Mouse (Mus musculus) heart, adult 8-10 months (tissue): Measurements from ENCODE around the gene Cops7b. TPM values are rescaled to one million over a fixed set of nuclear protein-coding genes. Genes with fewer than 3 reads are reported as not detected.
A peak's percentile ranks its signal among the peaks of the same experiment; 100 is the strongest.

Experiments used
- DNase-seq: peaks from one replicate; pipeline ENCODE4 v3.0.0; 2022; ENCODE audit warnings: low spot score
- total RNA-seq, 4 experiments: library from RNA; stranded (reverse); gene quantifications; 2 replicates each; pipeline ENCODE4 v1.2.4; 2022

The Cops7b gene
- total RNA-seq, 4 experiments from 2014 or later, result 9.4 to 11.0 (median 10.6) TPM

DNA sequence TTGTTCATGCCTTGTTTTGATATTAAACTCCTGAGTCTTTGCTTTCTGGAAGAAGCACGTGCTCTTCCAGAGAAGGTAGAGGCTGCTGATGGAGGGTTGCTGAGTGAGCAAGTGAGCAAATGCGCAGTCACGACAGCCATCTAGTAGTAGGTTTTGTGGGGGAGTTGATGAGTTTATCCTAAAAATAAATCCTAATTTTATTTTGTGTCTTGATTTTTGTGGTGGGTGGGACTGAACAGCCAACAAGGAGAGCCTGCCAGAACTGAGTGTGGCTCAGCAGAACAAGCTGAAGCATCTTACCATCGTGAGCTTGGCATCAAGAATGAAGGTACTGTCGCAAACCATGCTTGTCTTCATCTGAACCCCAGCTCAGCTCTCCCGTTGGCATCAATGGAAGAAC, 13.8 kb downstream of the Cops7b start:
- no peak for DNase-seq

GRCm38 (mm10) chr1:86598516-86598915, 15.8 kb downstream of the Cops7b start:
- no peak for DNase-seq

DNA sequence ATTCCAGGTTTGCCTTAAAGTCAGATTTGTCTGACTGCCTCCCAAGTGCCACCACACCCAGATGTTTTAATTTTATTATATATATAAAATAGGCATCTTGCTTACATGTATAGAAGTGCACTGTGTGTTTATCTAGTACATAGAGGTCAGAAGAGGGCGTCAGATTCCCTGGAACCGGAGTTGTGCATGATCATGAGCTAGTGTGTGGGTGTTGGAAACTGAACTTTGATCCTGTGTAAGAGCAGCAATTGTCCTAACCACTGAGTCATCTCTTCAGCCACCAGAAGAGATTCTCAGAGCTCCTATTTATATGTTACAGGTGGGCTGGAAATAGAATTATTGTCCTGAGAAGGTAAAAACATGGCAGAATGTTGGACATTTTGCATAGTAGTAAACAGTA, 17.4 kb downstream of the Cops7b start:
- no peak for DNase-seq

GRCm38 (mm10) chr1:86610954-86611353, 28.2 kb downstream of the Cops7b start:
- no peak for DNase-seq

DNA sequence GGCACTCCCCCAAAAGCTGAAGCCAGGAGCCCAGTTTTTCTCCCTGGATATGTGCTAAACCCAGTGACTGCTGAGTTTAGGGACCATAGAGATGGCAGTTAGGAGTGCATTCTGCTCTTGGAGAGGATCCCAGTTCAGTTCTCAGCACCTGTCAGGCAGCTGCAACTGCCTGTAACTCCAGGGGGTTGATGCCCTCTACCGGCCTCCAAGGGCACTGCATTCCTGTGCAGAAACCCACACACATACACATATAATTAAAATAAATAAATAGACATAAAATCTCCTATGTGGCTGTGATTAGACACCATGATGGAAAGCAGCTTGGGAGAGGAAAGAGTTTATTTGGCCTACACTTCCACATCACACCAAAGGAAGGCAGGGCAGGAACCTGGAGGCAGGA, 29.4 kb downstream of the Cops7b start:
- DNase-seq, result no peak

- peak; percentile 9 for DNase-seq
Observed at GRCm38 (mm10) chr1:86614269-86614668, 31.6 kb downstream of the Cops7b start.

DNA sequence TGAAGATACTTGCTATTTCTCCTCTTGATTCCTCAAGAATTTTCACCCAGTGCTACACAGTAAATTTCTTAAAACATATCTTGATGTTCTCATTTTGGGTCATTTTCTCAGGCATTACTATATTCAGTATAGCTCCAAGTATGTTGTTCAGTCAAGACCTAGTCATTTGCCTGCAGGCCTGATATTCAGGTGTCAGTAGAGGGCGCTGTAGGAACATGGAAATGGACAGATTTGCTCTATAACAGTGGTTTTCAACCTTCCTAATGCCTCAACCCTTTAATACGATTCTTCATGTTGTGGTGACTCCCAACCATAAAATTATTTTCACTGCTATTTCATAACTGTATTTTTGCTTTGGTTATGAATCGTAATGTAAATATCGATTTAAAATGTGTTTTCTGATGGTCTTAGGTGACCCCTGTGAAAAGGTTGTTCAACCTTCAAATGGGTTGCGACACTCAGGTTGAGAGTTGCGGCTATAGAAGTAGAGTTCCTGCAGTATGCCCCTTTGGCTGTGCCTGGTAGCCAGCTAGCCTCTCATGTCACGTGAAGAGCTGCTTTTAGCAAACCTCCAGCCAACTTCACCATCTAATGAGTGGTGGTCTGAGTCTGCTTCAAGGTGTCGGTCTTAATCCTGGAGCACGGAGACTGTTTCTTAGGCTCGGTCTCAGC, 35.9 kb downstream of the Cops7b start:
- peak; percentile 51 for DNase-seq

DNA sequence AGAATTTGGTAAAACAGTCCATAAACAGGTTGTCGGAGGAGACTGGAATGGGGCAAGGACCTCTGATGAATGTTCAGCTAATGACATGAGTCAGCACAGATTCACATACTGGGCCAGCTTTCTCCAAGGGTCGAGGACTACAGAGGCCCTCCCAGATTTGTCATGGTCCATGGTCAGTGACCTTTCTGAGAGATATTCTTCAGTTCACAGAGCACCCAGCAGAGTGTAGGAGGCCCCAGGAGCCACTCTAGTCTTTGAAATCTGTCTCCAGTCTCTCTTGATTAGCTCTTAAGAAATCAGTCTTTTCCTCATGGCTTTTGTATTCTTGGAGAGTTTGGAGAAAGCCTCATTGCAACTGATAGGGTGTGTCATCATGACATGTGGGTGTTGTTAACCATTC, 39.6 kb downstream of the Cops7b start:
- DNase-seq, result no peak

- no peak for DNase-seq
Observed at GRCm38 (mm10) chr1:86623001-86624000, 40.6 kb downstream of the Cops7b start.

DNA sequence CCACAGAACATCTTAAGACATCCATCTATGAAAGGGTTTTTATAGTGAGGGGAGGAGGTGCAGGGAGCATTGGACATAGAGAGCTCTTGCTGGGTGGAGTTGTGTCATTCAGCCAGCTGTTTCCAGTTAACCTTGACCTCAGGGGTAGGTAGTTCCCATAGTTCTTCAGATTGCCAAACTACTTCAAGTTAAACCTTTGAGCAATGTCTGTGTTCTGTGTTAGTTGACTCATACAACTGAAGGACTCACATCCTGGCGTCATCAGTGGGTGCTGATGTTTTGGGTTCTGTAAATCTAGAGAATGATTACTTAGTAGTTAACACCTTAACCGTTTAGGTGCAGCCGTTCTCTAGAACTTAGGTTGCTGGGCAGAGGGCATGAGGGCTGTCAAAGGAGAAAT, 45.6 kb downstream of the Cops7b start:
- no peak for DNase-seq

- DNase-seq, result no peak
Observed at GRCm38 (mm10) chr1:86629936-86630335, 47.2 kb downstream of the Cops7b start.

DNA sequence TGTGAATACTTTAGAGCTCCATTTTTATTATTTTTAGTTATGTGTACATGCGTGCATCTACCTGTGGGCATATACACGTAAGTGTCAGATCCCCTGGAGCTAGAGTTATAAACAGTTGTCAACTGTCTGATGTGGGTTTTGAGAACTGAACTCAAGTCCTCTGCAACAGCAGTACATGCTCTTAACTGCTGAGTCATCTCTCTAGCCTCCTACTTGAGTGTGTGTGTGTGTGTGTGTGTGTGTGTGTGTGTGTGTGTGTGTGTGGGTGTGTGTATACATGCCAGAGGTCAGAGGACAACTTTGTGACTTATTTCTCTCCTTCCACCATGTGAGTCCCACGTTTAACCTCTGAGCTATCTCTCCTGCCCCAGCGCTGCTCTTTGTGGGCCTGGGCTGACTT, 47.8 kb downstream of the Cops7b start:
- DNase-seq, result no peak

DNA sequence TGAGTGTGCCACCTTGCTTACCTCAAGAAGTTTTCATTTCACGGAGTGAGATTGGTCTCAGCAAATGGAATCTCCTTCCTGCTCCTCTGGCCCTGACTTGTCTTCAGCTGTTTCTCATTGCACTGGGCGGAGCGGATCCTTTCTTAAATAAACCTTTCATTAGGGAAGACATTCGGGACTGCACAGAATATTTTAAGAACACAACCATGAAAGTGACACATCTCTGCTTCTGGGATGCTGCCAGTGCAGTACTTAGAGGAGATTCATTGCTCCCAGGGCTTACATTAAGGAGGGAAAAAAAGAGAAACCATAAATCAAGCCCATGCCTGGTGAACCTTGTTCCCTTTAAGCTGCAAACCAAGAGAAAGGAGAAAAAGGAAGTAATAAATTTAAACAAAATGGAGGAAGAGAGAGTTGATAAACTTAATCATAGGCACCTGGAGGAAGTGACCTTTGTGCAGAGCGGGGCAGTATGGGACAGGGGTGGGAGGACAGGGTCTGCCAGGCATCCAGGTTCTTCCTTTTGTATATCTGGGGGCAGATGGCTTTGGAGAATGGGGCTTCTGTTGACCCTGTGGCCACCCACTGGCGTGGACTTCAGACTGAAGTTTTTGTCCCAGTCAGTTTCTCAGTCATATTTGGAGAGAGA, 50.2 kb downstream of the Cops7b start:
- no peak for DNase-seq

- DNase-seq, result no peak
Observed at GRCm38 (mm10) chr1:86633434-86633833, 50.7 kb downstream of the Cops7b start.

- no peak for DNase-seq
Observed at GRCm38 (mm10) chr1:86633840-86634750, 51.4 kb downstream of the Cops7b start.

DNA sequence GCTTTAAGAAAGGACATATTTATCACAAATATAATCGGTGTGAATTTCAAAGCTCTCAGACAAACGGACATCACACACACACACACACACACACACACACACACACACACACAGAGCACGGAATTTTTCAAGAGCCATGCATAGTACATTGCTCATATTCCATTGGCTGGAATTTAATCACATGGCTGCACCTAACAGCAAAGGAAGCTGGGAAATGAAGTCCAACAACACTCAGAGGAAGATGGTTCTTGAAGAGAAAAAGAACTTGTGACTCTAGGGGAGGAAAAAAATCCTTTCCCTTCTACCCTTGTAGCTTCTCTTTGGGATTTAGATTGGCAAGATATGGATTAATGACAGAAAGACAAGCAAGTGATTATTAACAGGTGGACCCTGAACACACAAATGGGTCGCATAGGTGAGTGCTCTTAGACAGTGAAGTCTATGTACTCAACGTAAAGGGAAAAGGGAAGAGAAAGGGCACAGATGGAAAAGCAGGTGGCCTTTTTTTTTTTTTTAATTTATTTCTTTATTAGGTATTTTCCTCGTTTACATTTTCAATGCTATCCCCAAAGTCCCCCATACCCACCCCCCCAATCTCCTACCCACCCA, 52.2 kb downstream of the Cops7b start:
- DNase-seq, result no peak

DNA sequence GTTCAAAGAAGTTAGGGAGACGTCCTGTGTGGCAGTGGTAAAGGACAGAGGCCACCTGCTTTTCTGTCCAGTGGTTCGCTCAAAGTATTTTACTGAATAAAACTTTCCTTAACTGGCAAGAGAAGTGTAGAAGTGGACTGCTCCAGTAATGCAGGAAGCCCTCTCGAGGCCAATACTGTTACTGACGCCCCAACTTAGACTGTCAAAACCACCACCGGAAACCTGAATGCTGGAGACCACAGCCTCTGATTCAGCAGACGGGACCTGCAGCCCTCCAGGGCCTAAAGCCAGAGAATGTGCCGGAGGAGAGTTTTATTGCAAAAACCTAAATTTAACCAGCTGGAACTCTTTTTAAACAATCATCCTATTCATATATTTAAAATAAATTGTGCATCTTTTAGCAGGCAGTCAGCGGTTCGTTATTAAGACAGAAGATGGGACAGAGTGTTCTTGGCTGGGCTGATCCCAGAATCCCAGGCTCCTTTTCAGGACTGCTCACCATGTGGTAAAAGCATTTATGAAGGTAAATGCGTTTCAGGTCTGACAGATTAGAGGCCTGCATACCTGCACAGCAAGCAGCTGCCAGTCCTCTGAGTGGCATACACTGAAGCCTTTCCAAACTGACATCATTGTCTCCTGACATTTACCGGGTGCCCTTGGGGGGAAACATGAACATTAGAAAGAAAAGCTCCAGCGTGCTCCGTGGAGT, 60.6 kb downstream of the Cops7b start:
- DNase-seq, result no peak

DNA sequence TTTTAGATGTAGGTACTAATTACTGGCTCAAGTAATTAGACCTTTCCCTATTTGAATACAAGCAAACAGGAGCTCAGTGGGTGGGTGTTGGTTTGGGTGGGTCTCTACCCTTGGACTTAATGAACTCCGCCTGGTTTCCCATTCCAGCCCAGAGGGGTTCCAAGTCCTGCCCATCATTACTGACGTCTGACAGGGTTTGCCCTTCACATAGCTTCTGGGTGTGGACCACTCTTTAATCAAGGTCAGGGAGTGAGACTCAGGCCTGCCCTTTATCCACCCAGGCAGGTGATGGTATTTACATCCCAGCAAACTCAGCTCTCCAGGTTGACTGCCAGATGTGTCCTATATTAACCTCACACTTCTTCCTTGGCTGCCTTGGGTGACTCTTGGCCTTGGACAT, 64.8 kb downstream of the Cops7b start:
- DNase-seq, result no peak

- no peak for DNase-seq
Observed at GRCm38 (mm10) chr1:86650272-86650671, 67.6 kb downstream of the Cops7b start.

- DNase-seq, result no peak
Observed at GRCm38 (mm10) chr1:86652675-86653074, 70.0 kb downstream of the Cops7b start.
